Mouse (Mus musculus): ENCODE data around the gene Itgb4.

DNA sequence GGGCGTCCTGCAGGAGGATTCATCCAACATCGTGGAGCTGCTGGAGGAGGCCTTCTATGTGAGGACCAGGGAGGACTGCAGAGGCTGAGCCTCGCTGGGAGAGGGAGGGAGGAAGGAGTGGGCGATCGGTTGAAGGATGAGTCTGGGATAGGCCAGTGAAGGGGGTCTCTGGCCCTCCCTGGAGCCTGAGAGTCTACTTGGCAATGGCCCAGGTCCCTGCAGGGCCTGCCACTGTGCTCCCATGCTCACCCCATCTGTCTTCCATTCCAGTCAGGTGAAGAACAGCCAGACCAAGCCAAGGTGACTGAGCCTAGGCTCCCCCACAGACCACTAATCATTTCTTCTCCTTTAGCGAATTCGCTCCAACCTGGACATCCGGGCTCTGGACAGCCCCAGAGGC, 8.8 kb downstream of the Itgb4 start:
- TF ChIP-seq GATA1 (IDR thresholded peaks at IDR 0.05; ENCODE audit: borderline replicate concordance, low read length) = no peak
- TF ChIP-seq FLI1 (IDR thresholded peaks at IDR 0.05; ENCODE audit: low read length) = no peak

All from megakaryocyte, embryonic 14.5 days (primary cell).